Mouse (Mus musculus) MEL-GATA-1-ER (cell line): ENCODE measurements around the gene Ccdc115.
"Not testable (repeated sequence)": the region's sequence is repeated elsewhere in the genome, so short reads cannot be mapped to it uniquely, and the experiment has no call there.

Source experiments
- DNase-seq: peaks from one replicate; pipeline ENCODE4 v3.0.0-alpha.2; 2012; ENCODE audit warnings: low read depth; ENCODE audit errors: extremely low read depth

Ccdc115 gene

GRCm38 (mm10) chr1:34438381-34439051 lies 956 bp downstream of the Ccdc115 start:
- peak; percentile 15 for DNase-seq

GRCm38 (mm10) chr1:34437366-34437765 lies 2.1 kb downstream of the Ccdc115 start:
- not testable (repeated sequence) for DNase-seq

GRCm38 (mm10) chr1:34436374-34436773 lies 3.1 kb downstream of the Ccdc115 start:
- DNase-seq: no peak

GRCm38 (mm10) chr1:34435371-34436120 lies 3.9 kb downstream of the Ccdc115 start:
- peak; percentile 47 for DNase-seq

- peak; percentile 64 for DNase-seq
Measured at GRCm38 (mm10) chr1:34434660-34435160, 4.8 kb downstream of the Ccdc115 start.

GRCm38 (mm10) chr1:34433891-34434521 lies 5.5 kb downstream of the Ccdc115 start:
- peak; percentile 13 for DNase-seq

GRCm38 (mm10) chr1:34432776-34433481 lies 6.5 kb downstream of the Ccdc115 start:
- DNase-seq: no peak

GRCm38 (mm10) chr1:34432411-34432775 lies 7.1 kb downstream of the Ccdc115 start:
- DNase-seq: no peak

- DNase-seq: no peak
Measured at GRCm38 (mm10) chr1:34431431-34431830, 8.0 kb downstream of the Ccdc115 start.

- no peak for DNase-seq
Measured at GRCm38 (mm10) chr1:34430981-34431380, 8.5 kb downstream of the Ccdc115 start.

- no peak for DNase-seq
Measured at GRCm38 (mm10) chr1:34429281-34429680, 10.2 kb downstream of the Ccdc115 start.

GRCm38 (mm10) chr1:34428466-34428865 lies 11.0 kb downstream of the Ccdc115 start:
- no peak for DNase-seq

- DNase-seq: no peak
Measured at GRCm38 (mm10) chr1:34399182-34399953, 40.1 kb downstream of the Ccdc115 start.

- peak; percentile 10 for DNase-seq
Measured at GRCm38 (mm10) chr1:34396321-34396720, 43.2 kb downstream of the Ccdc115 start.

GRCm38 (mm10) chr1:34389234-34389891 lies 50.1 kb downstream of the Ccdc115 start:
- DNase-seq: no peak

- DNase-seq: no peak
Measured at GRCm38 (mm10) chr1:34388849-34389233, 50.6 kb downstream of the Ccdc115 start.

- DNase-seq: no peak
Measured at GRCm38 (mm10) chr1:34387346-34388327, 51.8 kb downstream of the Ccdc115 start.
